Mouse (Mus musculus) forebrain, embryonic 12.5 days (tissue): ENCODE results near the gene Gm12394. TPM values are rescaled to one million over a fixed set of nuclear protein-coding genes. Genes with fewer than 3 reads are reported as not detected.
"Not testable (repeated sequence)": the region's sequence is repeated elsewhere in the genome, so short reads cannot be mapped to it uniquely, and the experiment has no call there.

Experiments
- ATAC-seq: fragments of 200-750 bp; cut with Nextera tagmentation; 2 replicates; pipeline ENCODE4 v1.8.0; 2017; ENCODE audit warnings: moderate TSS enrichment; ENCODE audit not compliant: low FRiP score
- H3K27ac ChIP-seq: fragments of 300-500 bp; sonication (generic); 2 replicates; pipeline ENCODE4 v1.5.1; 2016; ENCODE audit warnings: mild to moderate bottlenecking
- H3K27me3 ChIP-seq: fragments of 300-500 bp; sonication (generic); 2 replicates; pipeline ENCODE4 v1.6.1; 2016; ENCODE audit warnings: mild to moderate bottlenecking
- H3K36me3 ChIP-seq: fragments of 300-500 bp; sonication (generic); replicated peaks from 2 replicates; pipeline ENCODE4 v1.6.1; 2016; ENCODE audit warnings: mild to moderate bottlenecking
- H3K4me1 ChIP-seq: fragments of 300-500 bp; sonication (generic); 2 replicates; pipeline ENCODE4 v1.6.1; 2016
- H3K4me2 ChIP-seq: fragments of 300-500 bp; sonication (generic); 2 replicates; pipeline ENCODE4 v1.6.1; 2016; ENCODE audit warnings: mild to moderate bottlenecking, moderate library complexity
- H3K4me3 ChIP-seq: fragments of 300-500 bp; sonication (generic); replicated peaks from 2 replicates; pipeline ENCODE4 v1.5.1; 2016; ENCODE audit warnings: mild to moderate bottlenecking
- H3K9ac ChIP-seq: fragments of 300-500 bp; sonication (generic); 2 replicates; pipeline ENCODE4 v1.6.1; 2016; ENCODE audit warnings: mild to moderate bottlenecking
- H3K9me3 ChIP-seq: fragments of 300-500 bp; sonication (generic); 2 replicates; pipeline ENCODE4 v1.6.1; 2016
- WGBS: fragments of 180-500 bp; shearing (Covaris S2); methylation state at CpG from one replicate; pipeline ENCODE4 v1.1.7; 2016; 5-methylcytosine and 5-hydroxymethylcytosine counted together
- polyA plus RNA-seq: library from polyadenylated mRNA; unstranded; fragments of >200 nt; fragmentation: Nextera tagmentation; extraction: Ambion mirVana; gene quantifications from 2 replicates; pipeline ENCODE4 v1.2.1, GENCODE M21; 2016

Gene Gm12394
- polyA plus RNA-seq, 1 experiment from 2014 or later = 0.64 TPM

DNA sequence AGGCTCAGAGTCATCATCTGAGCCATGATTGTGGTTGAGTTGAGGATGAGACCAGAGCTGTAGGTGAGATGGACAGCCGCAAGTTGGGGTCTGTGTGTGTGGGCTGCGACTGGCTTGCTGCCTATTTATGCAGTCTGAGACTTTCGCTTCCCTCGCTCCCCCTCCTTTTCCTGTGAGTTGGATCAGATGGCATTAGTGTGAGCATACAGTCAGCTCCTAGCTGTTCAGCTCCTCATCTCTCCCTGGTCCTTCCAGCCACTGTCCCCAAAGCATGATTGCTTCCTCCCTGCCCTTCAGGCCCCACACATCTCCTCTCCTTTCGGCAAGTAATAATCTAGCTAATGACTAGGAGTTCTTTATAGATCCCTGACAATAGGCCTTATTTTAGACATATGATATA lies 82.7 kb downstream of the Gm12394 start, which contains the start of gene Ccl21a:
TSS of gene Ccl21a (minus strand) at position 101 of the 400 bp plus-strand sequence.
- H3K9me3 ChIP-seq, H3K4me2 ChIP-seq, H3K9ac ChIP-seq, H3K4me1 ChIP-seq, ATAC-seq, H3K4me3 ChIP-seq, H3K27ac ChIP-seq, H3K36me3 ChIP-seq, H3K27me3 ChIP-seq: not testable (repeated sequence)
- no CpG with 5 or more reads among the region's 5 CpGs for WGBS

DNA sequence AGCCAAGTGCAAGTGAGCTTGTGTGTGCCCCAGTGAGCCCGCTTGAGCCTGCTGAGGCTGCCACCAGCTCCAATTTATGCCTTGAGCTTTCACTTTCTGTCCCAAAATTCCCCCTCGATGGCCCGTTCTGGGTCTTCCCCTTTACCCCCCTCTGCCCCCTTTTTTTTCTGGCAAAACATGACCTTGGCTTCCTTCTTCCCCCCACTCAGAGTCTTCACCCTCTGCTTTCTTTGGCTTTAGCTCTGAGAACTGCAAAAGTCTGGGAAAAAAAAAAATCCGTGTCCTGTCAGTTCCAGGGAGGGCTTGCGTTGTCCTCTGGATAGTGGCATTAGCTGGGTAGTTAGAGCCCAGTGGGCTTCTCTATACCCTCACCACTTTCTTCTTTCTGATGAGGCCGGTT lies 100.1 kb downstream of the Gm12394 start, which contains the start of gene Ccl19:
TSS of gene Ccl19 (minus strand) at position 101 of the 400 bp plus-strand sequence.
- H3K27ac ChIP-seq, H3K4me3 ChIP-seq, ATAC-seq, H3K9me3 ChIP-seq, H3K9ac ChIP-seq, H3K4me2 ChIP-seq, H3K27me3 ChIP-seq, H3K36me3 ChIP-seq, H3K4me1 ChIP-seq: not testable (repeated sequence)
- no CpG with 5 or more reads among the region's 6 CpGs for WGBS

DNA sequence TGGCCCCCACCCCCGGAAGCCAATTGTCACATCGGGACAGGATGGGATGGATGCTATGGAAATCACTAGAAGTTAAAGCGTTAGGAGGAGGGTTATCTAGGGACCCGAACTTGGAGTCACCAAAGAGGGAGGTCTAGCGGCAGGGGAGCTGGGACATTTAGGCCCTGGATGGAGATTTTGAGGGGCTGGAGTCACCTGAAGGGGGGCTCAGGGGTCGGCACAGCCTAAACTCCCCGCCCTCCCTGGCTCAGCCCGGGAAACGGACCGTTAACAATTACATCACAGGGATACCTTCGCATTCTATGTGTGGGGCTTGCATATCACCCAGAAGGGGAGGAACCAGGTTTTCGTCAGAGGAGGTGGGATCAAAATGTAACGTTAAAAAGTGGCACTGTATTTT lies 121.3 kb downstream of the Gm12394 start, which contains the start of gene 4930578G10Rik:
TSS of gene 4930578G10Rik (plus strand) at position 301 of the 400 bp plus-strand sequence.
- H3K27ac ChIP-seq, H3K27me3 ChIP-seq, H3K9ac ChIP-seq, H3K4me2 ChIP-seq, H3K36me3 ChIP-seq, ATAC-seq, H3K4me3 ChIP-seq, H3K9me3 ChIP-seq, H3K4me1 ChIP-seq: not testable (repeated sequence)
- no CpG with 5 or more reads among the region's 13 CpGs for WGBS

Other genes with a start within 250 kb of the Gm12394 start
- gene Gm10591, start 244.6 kb downstream of the Gm12394 start, polyA plus RNA-seq = not detected in 2 replicates
- gene Gm2564, start 227.1 kb downstream of the Gm12394 start, polyA plus RNA-seq = not detected in 2 replicates
- not detected in 2 replicates for gene Ccl27b, start 201.5 kb downstream of the Gm12394 start, polyA plus RNA-seq
- gene Il11ra2, start 194.9 kb downstream of the Gm12394 start, polyA plus RNA-seq = not detected in 2 replicates
- gene 4930578G10Rik, start 121.2 kb downstream of the Gm12394 start, polyA plus RNA-seq = 0.59 and 0.86 TPM in 2 replicates
- not detected in 2 replicates for gene Ccl19, start 100.2 kb downstream of the Gm12394 start, polyA plus RNA-seq
- gene Ccl21a, start 82.8 kb downstream of the Gm12394 start, polyA plus RNA-seq = not detected in 2 replicates
- gene Fam205a1, start 2.9 kb downstream of the Gm12394 start, polyA plus RNA-seq = not detected in 2 replicates
- 1.4 and 2.3 TPM in 2 replicates for gene Fam205c, start 17.5 kb upstream of the Gm12394 start, polyA plus RNA-seq
- 4.2 and 5.4 TPM in 2 replicates for gene Phf24, start 59.9 kb upstream of the Gm12394 start, polyA plus RNA-seq
- 26.0 and 32.3 TPM in 2 replicates for gene Dnajb5, start 93.0 kb upstream of the Gm12394 start, polyA plus RNA-seq
- gene 1700022I11Rik, start 112.8 kb upstream of the Gm12394 start, polyA plus RNA-seq = 0.85 and 1.1 TPM in 2 replicates
- 640 and 653 TPM in 2 replicates for gene Vcp, start 143.7 kb upstream of the Gm12394 start, polyA plus RNA-seq
- 21.6 and 26.7 TPM in 2 replicates for gene Fancg, start 153.7 kb upstream of the Gm12394 start, polyA plus RNA-seq
- 24.9 and 26.7 TPM in 2 replicates for gene Pigo, start 169.0 kb upstream of the Gm12394 start, polyA plus RNA-seq
- 308 and 324 TPM in 2 replicates for gene Stoml2, start 174.9 kb upstream of the Gm12394 start, polyA plus RNA-seq
- gene Fam214b, start 189.4 kb upstream of the Gm12394 start, polyA plus RNA-seq = 40.3 and 40.6 TPM in 2 replicates
- 25.3 and 25.5 TPM in 2 replicates for gene Unc13b, start 202.2 kb upstream of the Gm12394 start, polyA plus RNA-seq